Mouse (Mus musculus): ENCODE results near the gene Ddx41. TPM values are rescaled to one million over a fixed set of nuclear protein-coding genes. Genes with fewer than 3 reads are reported as not detected.

Ddx41 gene
- polyA plus RNA-seq, 1 experiment from 2014 or later, result 58.8 TPM

GRCm38 (mm10) chr13:55567949-55568348, 31.5 kb upstream of the Ddx41 start:
- Histone ChIP-seq H3K27ac (replicated peaks) (no peak overlapping the region), H3K27me3 (no peaks in the 10 kb centered on the region), H3K9me3 (no peaks in the 10 kb centered on the region), H3K9ac (no peak overlapping the region), H3K36me3 (no peaks in the 10 kb centered on the region), H3K4me2 (no peak overlapping the region), H3K4me1 (replicated peaks) (peaks cover 41% of the 10 kb centered on the region), H3K4me3 (no peak overlapping the region)
- ATAC-seq (ENCODE audit: low FRiP score, low read depth), result no peak
- WGBS, result 84% methylated on average over 2 of the region's 2 CpGs

GRCm38 (mm10) chr13:55567001-55567400, 30.5 kb upstream of the Ddx41 start:
- H3K9ac ChIP-seq, result no peak overlapping the region
- H3K36me3 ChIP-seq, result no peaks in the 10 kb centered on the region
- 80% methylated on average over 6 of the region's 6 CpGs for WGBS
- H3K4me3 ChIP-seq, result no peak overlapping the region
- H3K4me1 ChIP-seq (replicated peaks), result peaks cover 37% of the 10 kb centered on the region
- H3K4me2 ChIP-seq, result no peak overlapping the region
- no peaks in the 10 kb centered on the region for H3K27me3 ChIP-seq
- ATAC-seq (ENCODE audit: low FRiP score, low read depth), result no peak
- H3K27ac ChIP-seq (replicated peaks), result no peak overlapping the region
- no peaks in the 10 kb centered on the region for H3K9me3 ChIP-seq

- ATAC-seq (ENCODE audit: low FRiP score, low read depth), result no peak
- Histone ChIP-seq H3K4me3 (no peak overlapping the region), H3K4me1 (replicated peaks) (peaks cover 16% of the 10 kb centered on the region), H3K27ac (replicated peaks) (no peak overlapping the region), H3K4me2 (no peak overlapping the region), H3K27me3 (no peaks in the 10 kb centered on the region), H3K9me3 (no peaks in the 10 kb centered on the region), H3K9ac (no peak overlapping the region), H3K36me3 (0 out of 2 replicates have a peak, but pooled peaks cover 6% of the 10 kb centered on the region)
- WGBS, result 75% methylated on average over 7 of the region's 7 CpGs
These were observed 26.9 kb upstream of the Ddx41 start for GRCm38 (mm10) chr13:55563266-55563879.

GRCm38 (mm10) chr13:55557499-55557898, 21.0 kb upstream of the Ddx41 start:
- no peak overlapping the region for H3K9ac ChIP-seq
- no peaks in the 10 kb centered on the region for H3K27me3 ChIP-seq
- H3K27ac ChIP-seq (replicated peaks), result no peak overlapping the region
- H3K9me3 ChIP-seq, result no peaks in the 10 kb centered on the region
- H3K4me3 ChIP-seq, result no peak overlapping the region
- 91% methylated on average over 6 of the region's 6 CpGs for WGBS
- H3K4me1 ChIP-seq (replicated peaks), result no peaks in the 10 kb centered on the region
- peaks cover 30% of the 10 kb centered on the region for H3K36me3 ChIP-seq
- no peak overlapping the region for H3K4me2 ChIP-seq
- ATAC-seq (ENCODE audit: low FRiP score, low read depth), result no peak

GRCm38 (mm10) chr13:55555921-55556320, 19.5 kb upstream of the Ddx41 start:
- H3K9ac ChIP-seq, result no peak overlapping the region
- peaks cover 26% of the 10 kb centered on the region for H3K36me3 ChIP-seq
- H3K4me2 ChIP-seq, result no peak overlapping the region
- no peak overlapping the region for H3K27ac ChIP-seq (replicated peaks)
- no peaks in the 10 kb centered on the region for H3K4me1 ChIP-seq (replicated peaks)
- 87% methylated on average over 9 of the region's 9 CpGs for WGBS
- H3K4me3 ChIP-seq, result no peak overlapping the region
- H3K9me3 ChIP-seq, result no peaks in the 10 kb centered on the region
- no peak for ATAC-seq (ENCODE audit: low FRiP score, low read depth)
- no peaks in the 10 kb centered on the region for H3K27me3 ChIP-seq

GRCm38 (mm10) chr13:55549061-55549460, 12.6 kb upstream of the Ddx41 start:
- Histone ChIP-seq H3K27ac (replicated peaks) (no peak overlapping the region), H3K9me3 (no peaks in the 10 kb centered on the region), H3K36me3 (peaks cover 69% of the 10 kb centered on the region), H3K27me3 (no peaks in the 10 kb centered on the region), H3K9ac (no peak overlapping the region), H3K4me2 (no peak overlapping the region), H3K4me3 (no peak overlapping the region), H3K4me1 (replicated peaks) (no peaks in the 10 kb centered on the region)
- WGBS, result 88% methylated on average over 15 of the region's 15 CpGs
- ATAC-seq (ENCODE audit: low FRiP score, low read depth), result no peak

- no peak for ATAC-seq (ENCODE audit: low FRiP score, low read depth)
- Histone ChIP-seq H3K27me3 (no peaks in the 10 kb centered on the region), H3K9ac (no peak overlapping the region), H3K36me3 (peaks cover 71% of the 10 kb centered on the region), H3K4me2 (no peak overlapping the region), H3K27ac (replicated peaks) (no peak overlapping the region), H3K4me1 (replicated peaks) (no peaks in the 10 kb centered on the region), H3K9me3 (no peaks in the 10 kb centered on the region), H3K4me3 (no peak overlapping the region)
- 94% methylated on average over 5 of the region's 5 CpGs for WGBS
These were observed 12.0 kb upstream of the Ddx41 start for GRCm38 (mm10) chr13:55548426-55548825.

- Histone ChIP-seq H3K9ac (no peak overlapping the region), H3K4me2 (no peak overlapping the region), H3K9me3 (no peaks in the 10 kb centered on the region), H3K36me3 (peaks cover 72% of the 10 kb centered on the region), H3K27me3 (no peaks in the 10 kb centered on the region), H3K4me1 (replicated peaks) (no peaks in the 10 kb centered on the region), H3K27ac (replicated peaks) (no peak overlapping the region), H3K4me3 (no peak overlapping the region)
- WGBS, result 92% methylated on average over 2 of the region's 2 CpGs
- ATAC-seq (ENCODE audit: low FRiP score, low read depth), result no peak
These were observed 11.5 kb upstream of the Ddx41 start for GRCm38 (mm10) chr13:55547916-55548315.

GRCm38 (mm10) chr13:55544792-55545191, 8.3 kb upstream of the Ddx41 start:
- no peak overlapping the region for H3K4me3 ChIP-seq
- no peaks in the 10 kb centered on the region for H3K27me3 ChIP-seq
- ATAC-seq (ENCODE audit: low FRiP score, low read depth), result no peak
- no peak overlapping the region for H3K4me2 ChIP-seq
- H3K9ac ChIP-seq, result no peak overlapping the region
- no peaks in the 10 kb centered on the region for H3K4me1 ChIP-seq (replicated peaks)
- WGBS, result 94% methylated on average over 6 of the region's 6 CpGs
- no peak overlapping the region for H3K27ac ChIP-seq (replicated peaks)
- H3K36me3 ChIP-seq, result peaks cover 93% of the 10 kb centered on the region
- no peaks in the 10 kb centered on the region for H3K9me3 ChIP-seq

- no peak overlapping the region for H3K4me3 ChIP-seq
- H3K27me3 ChIP-seq, result no peaks in the 10 kb centered on the region
- no peak overlapping the region for H3K4me2 ChIP-seq
- H3K27ac ChIP-seq (replicated peaks), result no peak overlapping the region
- no peak for ATAC-seq (ENCODE audit: low FRiP score, low read depth)
- H3K9ac ChIP-seq, result no peak overlapping the region
- peaks cover 93% of the 10 kb centered on the region for H3K36me3 ChIP-seq
- H3K4me1 ChIP-seq (replicated peaks), result no peaks in the 10 kb centered on the region
- no peaks in the 10 kb centered on the region for H3K9me3 ChIP-seq
- WGBS, result 93% methylated on average over 8 of the region's 8 CpGs
These were observed 7.0 kb upstream of the Ddx41 start for GRCm38 (mm10) chr13:55543447-55543846.

GRCm38 (mm10) chr13:55542891-55543290, 6.4 kb upstream of the Ddx41 start:
- Histone ChIP-seq H3K9me3 (no peaks in the 10 kb centered on the region), H3K36me3 (peaks cover 94% of the 10 kb centered on the region), H3K4me3 (no peak overlapping the region), H3K4me2 (no peak overlapping the region), H3K27me3 (no peaks in the 10 kb centered on the region), H3K4me1 (replicated peaks) (no peaks in the 10 kb centered on the region), H3K9ac (no peak overlapping the region), H3K27ac (replicated peaks) (no peak overlapping the region)
- ATAC-seq (ENCODE audit: low FRiP score, low read depth), result no peak
- 97% methylated on average over 4 of the region's 4 CpGs for WGBS

- Histone ChIP-seq H3K4me1 (replicated peaks) (peaks cover 4% of the 10 kb centered on the region; the same call in 1 of the 2 replicates), H3K9ac (no peak overlapping the region), H3K4me3 (no peak overlapping the region), H3K4me2 (no peak overlapping the region), H3K27me3 (no peaks in the 10 kb centered on the region), H3K27ac (replicated peaks) (no peak overlapping the region), H3K9me3 (no peaks in the 10 kb centered on the region), H3K36me3 (peaks cover 81% of the 10 kb centered on the region)
- WGBS, result 97% methylated on average over 2 of the region's 2 CpGs
- no peak for ATAC-seq (ENCODE audit: low FRiP score, low read depth)
These were observed 4.5 kb upstream of the Ddx41 start for GRCm38 (mm10) chr13:55540933-55541332.

- H3K36me3 ChIP-seq, result peaks cover 64% of the 10 kb centered on the region
These were observed 663 bp downstream of the Ddx41 start for GRCm38 (mm10) chr13:55535796-55536193.

More at GRCm38 (mm10) chr13:55535796-55536193, 663 bp downstream of the Ddx41 start:
- H3K4me2 ChIP-seq, result peak overlapping the region; percentile 93
- no peak for ATAC-seq (ENCODE audit: low FRiP score, low read depth)
- H3K27ac ChIP-seq (replicated peaks), result peak overlapping the region; percentile 83
- H3K9me3 ChIP-seq, result no peaks in the 10 kb centered on the region
- no peaks in the 10 kb centered on the region for H3K27me3 ChIP-seq
- WGBS, result 19% methylated on average over 17 of the region's 17 CpGs
- H3K9ac ChIP-seq, result peak overlapping the region; percentile 80
- peak overlapping the region; percentile 72 for H3K4me3 ChIP-seq
- peaks cover 19% of the 10 kb centered on the region for H3K4me1 ChIP-seq (replicated peaks)

Measured in hindbrain, embryonic 15.5 days (tissue).